Mouse (Mus musculus) thymus, postnatal 25 days (tissue): ENCODE measurements at regions not wholly inside any gene's neighbourhood (a gene's known extent, or its start where the extent isn't known, plus 50 kb on each side); places are given as distances from the start of the nearest gene placed in this dataset.
A peak's percentile ranks its signal among the peaks of the same experiment; 100 is the strongest.

Experiments
- DNase-seq: peaks from one replicate; pipeline ENCODE4 v3.0.0; 2022

DNA sequence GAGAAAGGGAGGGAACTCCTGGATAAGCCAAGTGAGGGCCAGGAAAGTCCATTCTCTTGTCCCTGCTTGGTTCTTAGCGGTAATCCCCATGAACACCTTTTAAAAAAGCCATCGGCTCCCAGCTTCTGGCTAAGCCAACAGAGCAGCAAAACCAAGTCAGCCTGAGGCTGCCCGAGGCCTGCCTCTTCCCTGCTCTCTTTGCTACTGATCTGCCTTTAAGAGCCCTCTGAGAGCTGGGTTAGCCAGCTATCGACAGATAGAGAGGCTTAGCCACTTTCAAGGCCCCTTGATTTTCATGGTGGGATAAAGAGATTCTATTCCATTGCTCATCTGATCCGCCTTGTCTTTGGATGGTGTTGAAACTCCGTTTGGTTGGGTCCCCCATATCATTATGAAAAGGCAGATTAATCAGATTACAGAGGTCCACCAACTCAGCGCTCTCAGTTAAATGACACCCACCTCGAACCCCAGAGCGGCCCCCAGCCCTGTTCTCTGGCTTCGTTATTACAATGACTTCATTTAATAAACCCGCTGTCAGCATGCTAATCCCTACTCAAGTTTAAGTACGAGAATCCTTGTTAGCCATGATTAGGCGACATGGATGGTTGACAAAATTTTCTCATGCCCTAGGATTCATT is 66.1 kb downstream of the Slc4a3 start:
- DNase-seq, result no peak

DNA sequence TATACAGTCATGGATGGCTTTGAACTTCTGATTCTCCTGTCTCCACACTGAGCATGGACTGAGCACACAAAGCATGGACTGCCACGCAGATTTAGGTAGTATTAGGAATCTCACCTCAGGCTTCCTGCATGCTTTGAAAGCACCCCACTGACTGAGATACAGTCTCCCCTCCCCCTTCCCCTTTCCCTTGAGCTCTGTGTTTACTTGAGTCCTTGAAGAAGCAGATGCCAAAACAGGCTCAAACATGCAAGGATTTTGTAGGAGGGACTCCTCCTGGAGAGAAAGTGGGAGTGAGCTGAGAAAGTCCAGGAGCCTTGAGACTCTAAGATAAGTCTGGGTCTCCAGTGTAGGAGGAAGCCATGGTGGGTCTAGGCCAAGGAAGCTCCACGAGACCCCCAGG is 67.1 kb downstream of the Slc4a3 start:
- DNase-seq, result no peak

DNA sequence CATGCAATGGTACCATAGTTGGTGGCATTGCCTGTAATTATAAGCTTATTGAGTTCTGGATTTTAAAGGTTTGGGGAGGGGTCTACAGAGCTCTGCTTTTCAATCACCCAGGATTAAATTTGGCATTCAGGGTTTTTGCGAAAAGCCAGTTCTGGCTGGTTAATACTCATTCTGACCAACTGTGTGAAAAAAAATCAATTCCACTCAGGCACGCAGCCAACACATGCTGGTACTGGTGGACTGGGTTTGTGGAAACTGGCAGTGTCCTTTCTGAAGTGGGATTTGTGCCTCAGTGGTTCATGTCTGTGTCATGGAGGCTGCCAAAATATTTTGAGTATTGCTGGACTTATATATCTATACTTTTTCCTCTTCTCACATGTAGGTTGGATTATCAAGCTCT is 70.9 kb downstream of the Slc4a3 start:
- no peak for DNase-seq

DNA sequence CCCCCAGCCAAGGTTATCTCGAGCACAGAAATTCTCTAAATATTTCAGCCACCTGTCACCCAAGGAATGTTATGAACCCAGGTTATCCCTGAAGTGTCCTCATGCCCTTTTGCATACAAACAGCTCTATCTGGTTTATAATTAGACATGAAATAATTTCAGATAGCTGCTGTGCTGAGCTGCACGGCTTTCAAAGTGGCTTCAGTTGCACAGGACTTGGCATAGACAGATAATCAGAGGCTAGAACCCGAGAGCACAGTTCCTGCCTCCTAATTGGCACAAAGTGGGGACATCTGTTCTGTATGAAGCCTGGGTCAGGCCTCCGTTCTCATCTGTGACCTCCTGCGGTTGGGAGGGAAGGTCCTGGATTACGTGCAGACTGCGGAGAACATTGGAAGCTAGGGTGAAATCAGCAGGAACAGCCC is 72.3 kb downstream of the Slc4a3 start:
- no peak for DNase-seq

DNA sequence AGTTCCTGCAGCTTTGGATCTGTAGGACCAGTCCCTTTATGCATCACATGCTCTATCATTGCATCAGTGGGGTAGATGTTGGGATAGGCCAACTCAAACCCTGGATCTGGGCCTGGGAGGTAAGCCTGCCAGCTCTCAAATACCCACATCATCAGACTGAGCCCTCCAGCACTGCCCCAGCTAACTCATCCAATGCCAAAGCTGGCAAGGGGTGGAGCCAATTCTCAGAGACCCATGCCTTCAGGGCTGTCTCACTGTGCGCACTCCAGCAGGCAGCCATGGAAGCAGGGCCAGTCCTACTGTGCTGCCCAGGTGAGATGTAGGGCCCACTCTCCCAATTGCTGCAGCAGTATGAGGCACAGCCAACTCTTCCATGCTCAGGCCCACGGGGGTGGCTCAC is 84.2 kb downstream of the Slc4a3 start:
- DNase-seq, result no peak

DNA sequence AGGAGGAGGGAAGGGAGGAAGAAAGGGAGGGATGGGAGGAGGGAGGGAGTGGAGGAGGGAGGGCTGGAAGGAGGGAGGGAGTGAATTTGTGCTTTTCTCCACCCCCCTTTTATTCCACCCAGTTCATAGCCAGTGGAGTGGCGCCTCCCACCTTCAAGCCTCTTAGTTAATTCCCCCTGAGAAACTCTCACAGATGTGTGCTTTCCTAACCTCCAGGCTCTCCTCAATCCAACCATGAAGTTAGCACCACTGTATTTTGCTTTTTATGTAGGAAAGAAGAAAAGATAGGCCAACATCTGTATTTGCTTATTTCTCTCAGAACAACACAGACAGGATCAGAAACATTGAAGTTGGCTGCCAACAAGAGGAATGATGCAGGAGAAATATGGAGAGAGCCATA is 85.7 kb downstream of the Slc4a3 start:
- no peak for DNase-seq

DNA sequence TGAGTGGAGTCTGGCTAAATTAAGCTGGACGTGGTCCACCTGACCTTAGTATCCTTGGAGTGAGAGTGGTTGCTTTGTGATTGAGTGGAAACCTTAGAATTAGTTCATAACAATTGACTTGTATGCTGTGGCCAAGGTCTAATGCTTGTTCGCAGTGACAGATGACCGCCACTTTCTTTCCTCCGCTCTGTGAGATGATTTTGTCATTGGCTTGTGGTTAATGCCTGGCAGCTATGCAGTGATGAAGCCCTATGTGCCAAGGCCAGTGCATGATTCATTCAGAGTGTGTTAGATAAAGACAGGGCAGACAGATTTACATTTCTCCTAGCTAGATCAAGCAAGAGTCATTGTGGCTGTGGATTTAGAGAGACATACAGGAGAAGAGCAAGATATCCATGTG is 89.5 kb downstream of the Slc4a3 start:
- DNase-seq, result no peak

DNA sequence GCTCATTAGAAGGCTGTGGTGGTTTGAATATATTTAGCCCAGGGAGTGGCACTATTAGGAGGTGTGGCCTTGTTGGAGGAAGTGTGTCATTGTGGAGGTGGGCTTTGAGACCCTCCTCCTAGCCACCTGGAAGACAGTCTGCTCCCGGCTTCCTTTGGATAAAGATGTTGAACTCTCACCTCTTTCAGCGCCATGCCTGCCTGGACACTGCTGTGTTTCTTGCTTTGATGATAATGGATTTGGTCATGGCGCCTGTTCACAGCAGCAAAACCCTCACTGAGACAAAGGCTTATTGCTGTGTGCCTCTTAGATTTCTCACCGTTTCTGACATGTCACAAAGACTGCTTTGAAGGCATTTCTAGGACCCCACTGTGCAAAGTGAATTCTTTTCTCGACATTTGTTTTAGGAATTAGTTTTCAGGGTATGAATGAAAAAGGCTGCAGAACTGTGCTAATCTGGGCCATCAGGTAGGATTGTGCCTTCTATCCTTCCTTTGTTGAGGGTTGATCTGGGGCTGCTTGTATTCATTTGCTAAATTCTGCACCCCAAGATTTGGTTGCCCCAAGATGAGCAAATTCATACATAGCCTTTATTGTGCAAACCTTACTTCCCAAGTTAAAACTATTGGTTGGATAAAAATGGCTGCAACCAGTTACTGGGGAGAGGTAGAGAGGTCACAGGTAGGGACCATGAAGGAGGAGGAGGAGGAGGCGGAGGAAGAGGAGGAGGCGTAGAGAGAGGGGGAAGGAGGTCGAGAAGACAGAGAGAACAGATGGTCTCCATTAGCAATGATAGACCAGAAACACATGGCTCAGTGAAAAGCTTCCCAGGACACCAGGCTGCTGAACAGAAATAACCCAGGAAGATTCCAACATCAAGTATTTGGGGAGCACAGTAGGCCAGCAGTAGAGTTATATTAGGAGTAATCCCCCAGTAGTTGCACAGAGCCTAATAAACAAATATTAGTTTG is 93.2 kb downstream of the Slc4a3 start:
- no peak for DNase-seq

DNA sequence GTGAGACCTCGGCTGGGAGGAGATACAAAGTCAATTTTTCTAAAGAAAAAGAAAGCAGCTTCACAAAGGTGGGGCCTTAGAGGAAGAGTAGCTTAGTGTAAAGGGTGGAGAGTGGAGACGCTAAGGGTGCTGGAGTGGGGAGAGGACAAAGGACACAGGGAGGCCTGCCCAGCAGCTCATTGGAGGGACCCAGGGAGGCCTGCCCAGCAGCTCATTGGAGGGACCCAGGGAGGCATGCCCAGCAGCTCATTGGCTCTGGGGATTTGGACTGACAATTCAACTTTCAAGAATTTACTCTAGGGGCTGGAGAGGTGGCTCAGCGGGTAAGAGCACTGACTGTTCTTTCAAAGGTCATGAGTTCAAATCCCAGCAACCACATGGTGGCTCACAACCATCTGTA is 96.4 kb downstream of the Slc4a3 start:
- no peak for DNase-seq

DNA sequence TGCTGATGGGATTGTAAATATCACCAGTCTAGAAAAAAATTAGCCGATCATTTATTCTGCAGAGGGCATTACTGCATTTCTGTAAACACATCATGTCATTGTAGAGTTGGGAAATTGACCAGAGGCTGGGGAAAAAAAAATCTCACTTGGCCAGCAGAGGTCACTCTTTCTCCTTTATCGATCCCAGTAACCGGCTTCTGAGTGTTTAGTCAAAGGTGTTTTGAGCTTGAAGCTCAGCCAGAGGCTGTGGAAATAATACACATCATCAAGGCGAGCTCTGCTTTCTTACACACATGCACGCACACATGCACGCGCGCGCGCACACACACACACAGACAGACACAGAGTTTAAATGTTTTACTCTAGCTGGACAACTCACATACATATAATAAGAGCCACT is 106.5 kb downstream of the Slc4a3 start:
- peak; percentile 6 for DNase-seq

DNA sequence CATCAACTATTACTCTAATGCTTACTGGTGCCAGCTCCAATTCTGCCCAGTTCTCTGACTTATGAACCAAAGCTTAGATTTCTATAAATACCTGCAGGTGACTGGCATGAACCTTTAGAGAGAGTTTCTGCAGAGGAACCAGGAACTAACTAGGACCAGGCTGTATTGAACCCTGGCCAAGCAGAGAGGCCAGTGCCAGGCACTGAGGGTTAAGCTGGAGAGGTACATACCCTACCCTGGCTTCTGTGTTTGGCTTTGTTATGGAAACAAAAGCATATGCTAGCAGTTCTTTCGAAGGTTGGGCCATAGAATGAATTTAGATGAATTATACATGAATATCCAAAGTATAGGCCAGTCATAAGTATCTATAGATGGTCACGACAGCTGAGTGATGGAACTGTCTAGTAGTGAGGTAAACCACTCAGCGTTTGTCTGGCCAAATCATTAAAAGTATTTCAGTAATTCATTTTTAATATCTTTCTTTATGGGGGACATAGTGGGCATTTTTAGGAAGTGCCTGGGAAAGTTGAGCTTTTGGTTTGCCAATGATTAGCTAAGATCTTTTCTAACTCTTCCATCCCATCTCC is 107.0 kb downstream of the Slc4a3 start:
- DNase-seq, result no peak

DNA sequence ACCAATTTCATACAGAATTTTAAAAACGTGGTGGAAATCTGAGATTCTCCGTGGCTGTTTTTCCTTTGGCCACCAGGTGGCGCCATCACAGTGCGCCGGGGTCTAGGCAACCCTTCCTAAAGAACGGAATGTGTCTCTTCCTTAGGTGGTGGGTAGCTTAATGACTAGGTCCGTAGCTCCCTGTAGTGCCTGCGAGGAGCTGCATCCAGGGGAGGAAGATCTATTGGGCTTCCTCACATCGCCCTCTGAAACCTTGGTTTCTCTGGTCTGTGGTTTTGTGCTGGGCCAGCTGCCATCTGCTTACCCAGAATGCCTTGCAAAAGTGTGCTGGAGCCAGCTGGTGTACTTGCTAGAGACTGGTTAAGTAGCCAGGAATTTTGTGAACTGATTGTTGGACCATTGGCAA is 107.6 kb downstream of the Slc4a3 start:
- peak; percentile 2 for DNase-seq

DNA sequence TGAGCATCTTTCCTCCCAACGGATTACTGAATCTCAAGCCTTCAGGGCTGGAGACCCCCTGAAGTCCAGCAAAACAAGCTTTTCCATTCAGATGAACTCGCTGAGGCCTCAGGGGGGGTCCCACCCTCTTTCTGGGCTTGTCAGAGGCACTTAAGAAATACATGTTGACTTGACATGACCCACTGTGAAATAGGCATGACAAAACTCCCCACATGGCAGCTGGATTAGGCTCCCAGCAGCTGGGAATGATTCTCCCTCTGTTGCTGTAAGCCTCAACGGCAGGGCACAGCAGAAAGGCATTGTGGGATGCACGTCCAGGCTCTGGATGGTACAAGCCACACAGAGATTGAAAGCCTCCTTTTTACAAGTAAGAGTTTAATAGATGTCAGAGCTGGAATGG is 110.5 kb downstream of the Slc4a3 start:
- no peak for DNase-seq

DNA sequence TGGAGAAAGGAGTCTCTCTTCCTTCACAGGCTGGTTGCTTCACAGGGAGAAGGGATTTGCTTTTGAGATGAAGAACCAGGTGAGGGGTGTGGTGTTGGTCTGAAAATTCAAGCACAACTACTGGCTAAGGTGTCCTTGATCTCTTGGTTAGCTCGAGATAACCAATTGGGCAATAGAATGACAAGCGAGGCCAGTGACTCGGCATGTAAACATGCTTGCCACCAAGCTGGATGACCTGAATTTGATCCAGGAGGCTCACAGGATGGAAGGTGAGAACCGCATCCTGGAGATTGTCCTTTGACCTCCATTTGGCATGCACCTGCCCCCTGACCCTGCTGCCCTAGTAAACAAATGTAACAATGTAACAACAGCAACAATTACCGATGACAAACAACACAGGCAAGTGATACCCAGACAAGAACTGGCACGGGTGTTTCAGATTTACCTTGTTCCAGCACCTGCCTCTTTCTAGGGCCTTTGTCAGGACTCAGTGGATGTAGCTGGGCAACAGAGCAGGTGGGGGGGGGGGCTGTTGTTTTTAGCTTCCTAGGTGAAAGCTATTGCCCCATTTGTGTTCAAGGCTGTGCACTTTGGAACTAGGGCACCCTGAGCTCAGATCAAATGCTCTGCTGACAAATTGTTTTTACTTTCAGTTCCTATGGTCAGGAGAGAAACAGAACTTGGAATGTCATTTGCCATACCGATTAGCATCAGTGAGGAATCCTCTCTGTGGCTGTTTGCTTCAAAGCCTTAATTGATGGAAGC is 114.5 kb downstream of the Slc4a3 start:
- no peak for DNase-seq

DNA sequence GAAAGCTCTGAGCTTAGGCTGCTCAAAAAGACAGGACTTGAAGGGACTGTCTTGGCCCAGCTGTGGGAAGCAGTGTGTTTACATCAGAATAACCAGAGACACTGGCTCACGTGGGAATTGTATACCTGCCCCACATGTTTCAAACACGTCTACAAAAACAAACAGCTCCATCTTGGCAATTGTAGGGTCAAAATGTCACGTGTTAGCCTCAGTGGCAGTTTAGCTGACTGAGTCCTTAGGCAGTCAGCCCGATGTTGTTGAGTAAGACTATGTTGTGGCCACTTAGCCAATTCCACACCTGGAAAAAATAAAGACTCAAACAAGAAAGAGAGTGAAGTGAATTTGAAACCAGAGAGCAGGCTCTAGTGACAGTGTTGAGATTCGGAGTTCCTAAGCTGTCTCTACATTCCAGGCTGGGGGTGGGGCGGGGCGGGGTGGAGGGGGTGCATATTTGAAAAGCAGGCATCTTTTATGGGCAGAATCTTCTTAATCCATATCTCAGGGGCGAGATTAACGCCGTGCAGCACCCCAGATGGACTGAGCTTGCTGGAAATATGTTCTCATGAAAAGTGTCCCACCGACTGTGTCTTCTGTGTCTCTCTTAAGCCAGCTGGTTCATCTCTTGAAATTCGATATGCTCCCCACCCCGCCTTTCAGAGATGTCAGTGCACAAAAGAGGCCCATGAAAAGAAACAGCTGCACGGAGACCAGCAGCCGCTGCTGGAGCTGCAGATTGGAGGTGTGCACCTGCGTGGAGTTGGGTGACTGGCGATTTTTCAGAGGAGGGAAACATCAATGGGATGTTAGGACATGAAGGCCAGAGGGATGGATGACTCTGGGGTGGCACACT is 116.3 kb downstream of the Slc4a3 start:
- DNase-seq, result no peak

DNA sequence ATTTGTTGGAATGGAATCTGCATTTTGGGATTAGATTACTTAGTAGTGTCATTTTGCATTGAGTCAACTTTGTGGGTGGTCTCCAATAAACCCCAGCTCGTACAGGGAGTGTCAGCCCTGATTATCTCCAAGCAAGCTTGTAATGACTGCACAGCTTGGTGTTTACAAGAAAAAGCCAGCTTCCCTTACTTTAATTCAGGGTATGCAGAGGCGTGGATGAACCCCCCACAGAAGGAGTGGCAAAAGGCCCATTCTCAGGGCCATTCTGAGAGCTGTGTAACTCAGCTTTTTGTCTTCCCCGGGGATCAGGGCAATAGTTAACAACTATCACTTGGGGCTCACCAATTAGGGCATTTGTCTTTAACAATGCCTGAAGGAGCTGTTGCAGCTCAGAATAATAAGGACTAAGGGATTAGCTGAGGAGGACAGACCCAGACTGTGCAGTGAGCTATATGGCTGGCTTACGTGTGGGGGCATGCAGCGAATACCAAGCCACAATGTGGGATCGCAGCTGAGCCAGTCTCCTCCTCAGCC is 121.7 kb downstream of the Slc4a3 start:
- no peak for DNase-seq

DNA sequence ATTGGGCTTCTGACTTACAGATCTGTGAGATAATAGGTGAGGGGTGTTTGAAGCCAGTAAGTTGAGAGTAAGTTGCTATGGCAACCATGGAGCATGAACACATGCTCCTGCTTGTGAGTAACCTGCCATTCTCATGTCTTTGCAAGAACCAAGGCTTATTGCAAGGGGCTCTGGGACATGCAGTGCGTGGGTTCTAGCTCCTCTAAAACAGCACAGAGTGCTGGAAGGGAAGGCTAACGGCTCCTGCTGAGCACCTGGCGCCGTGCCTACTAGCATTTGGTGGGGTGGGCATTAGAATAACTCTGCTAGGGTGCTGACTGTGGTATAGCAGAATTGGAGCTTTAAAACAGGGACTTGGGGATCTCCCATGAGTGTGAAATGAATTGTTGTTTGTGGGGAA is 130.2 kb downstream of the Slc4a3 start:
- DNase-seq, result no peak

DNA sequence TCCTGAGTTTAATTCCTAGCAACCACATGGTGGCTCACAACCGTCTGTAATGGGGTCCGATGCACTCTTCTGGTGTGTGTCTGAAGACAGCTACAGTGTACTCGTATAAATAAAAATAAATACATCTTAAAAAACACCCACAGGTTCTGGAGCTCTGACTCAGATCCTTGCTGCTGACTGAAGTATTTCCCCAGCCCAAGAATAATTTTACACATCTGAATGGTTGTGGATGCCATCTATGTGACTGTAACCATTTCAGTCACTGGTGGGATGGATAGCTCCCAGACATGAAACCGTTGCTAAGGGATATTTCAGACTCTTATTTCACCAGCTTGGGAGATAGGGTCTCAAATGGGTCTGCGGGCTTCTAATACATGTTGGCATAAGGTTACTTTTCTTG is 131.6 kb downstream of the Slc4a3 start:
- DNase-seq, result no peak

DNA sequence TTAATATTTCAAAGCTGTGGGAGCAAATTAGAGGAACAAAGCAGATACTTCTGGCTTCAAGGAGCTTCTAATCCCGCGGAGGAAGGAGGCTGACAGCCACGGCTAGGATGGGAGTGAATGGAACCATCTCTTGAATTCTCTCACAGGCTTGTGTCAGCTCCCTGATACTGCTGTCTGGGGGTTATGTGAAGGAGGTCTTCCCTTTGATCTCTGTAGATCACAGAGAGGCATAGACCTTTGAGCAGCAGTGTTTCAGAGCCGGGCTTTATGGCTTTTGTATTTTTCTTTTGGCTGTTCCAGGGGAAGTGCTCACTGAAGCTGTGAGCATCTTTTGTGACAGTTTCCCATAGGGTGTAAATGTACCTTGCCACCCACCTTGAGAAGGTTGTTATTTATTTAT is 132.2 kb downstream of the Slc4a3 start:
- no peak for DNase-seq

DNA sequence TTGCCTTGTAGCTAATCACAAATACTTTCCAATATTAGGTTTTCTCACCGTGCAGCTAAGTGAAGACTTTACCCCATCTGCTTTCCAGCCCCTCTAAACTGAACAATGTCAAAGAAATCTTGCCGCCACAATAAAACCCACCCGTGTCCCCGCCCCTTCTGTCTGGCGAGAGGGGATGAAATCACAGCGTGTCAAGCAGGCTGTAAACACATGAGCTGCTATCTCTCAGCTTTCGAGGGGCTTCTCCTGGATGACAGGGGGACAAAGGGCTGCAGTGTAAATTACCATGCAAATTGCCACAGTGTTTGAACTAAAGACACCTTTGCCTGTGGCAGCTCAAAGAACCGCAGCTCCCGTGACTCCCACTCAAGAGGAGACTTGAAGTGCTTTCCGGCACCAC is 134.3 kb downstream of the Slc4a3 start:
- DNase-seq, result no peak

DNA sequence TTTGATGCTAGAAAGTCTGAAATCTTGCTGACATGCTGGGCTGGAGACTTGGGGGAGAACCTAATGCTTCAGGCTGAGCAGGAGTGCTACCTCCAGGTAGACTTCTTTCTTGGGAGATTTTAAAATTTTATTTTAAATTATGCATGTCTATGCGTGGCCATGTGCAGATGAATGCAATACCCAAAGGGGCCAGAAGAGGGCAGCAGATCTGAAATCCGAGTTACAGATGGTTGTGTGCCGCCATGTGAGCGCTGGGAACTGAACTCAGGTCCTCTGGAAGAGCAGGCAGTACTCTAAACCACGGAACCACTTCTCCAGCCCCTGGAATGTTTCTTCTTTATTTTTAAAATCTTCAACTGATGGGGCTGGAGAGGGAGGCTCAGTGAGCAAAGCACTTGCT is 135.8 kb downstream of the Slc4a3 start:
- DNase-seq, result no peak

DNA sequence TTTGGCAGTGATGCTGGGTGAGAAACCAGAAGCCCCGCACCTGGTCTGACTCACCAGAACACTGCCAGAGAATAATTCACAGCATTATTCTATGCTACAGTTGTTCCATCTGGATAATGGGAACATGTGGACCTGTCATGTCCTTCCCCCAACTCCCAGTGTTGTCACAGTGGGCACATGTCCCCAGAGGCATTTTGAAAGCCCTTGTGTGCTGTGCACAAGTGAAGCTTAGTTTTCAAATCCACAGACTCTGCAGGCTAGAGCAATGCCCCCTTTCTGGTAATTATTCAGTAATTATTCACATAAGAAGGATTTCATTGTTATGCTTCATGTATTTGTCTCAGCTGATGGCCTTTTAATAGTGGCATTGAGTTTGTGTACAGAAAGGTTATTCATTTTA is 146.7 kb downstream of the Slc4a3 start:
- no peak for DNase-seq
